Mouse (Mus musculus): Measurements from ENCODE around the gene Sfxn3.
A peak's percentile ranks its signal among the peaks of the same experiment; 100 is the strongest.

The Sfxn3 gene

GRCm38 (mm10) chr19:45024775-45025174, 22.5 kb upstream of the Sfxn3 start:
- H3K27me3 ChIP-seq (ENCODE audit: insufficient read depth, low read length), result peaks cover 58% of the 10 kb centered on the region
- TF ChIP-seq POU5F1 (IDR thresholded peaks at IDR 0.05; ENCODE audit: borderline replicate concordance, low read length) (no peak), NANOG (IDR thresholded peaks at IDR 0.05; ENCODE audit: borderline replicate concordance, low read length) (no peak), CTCF (conservative IDR thresholded peaks at IDR 0.05; ENCODE audit: low read length) (no peak)
- peaks cover 80% of the 10 kb centered on the region for H3K4me1 ChIP-seq (replicated peaks; ENCODE audit: low read depth, low read length)
- H3K9me3 ChIP-seq (ENCODE audit: low read length), result no peaks in the 10 kb centered on the region
- peak overlapping the region; percentile 60 for H3K4me3 ChIP-seq (replicated peaks; ENCODE audit: low read length)
- H3K36me3 ChIP-seq (ENCODE audit: insufficient read depth, low read length), result peaks cover 49% of the 10 kb centered on the region

DNA sequence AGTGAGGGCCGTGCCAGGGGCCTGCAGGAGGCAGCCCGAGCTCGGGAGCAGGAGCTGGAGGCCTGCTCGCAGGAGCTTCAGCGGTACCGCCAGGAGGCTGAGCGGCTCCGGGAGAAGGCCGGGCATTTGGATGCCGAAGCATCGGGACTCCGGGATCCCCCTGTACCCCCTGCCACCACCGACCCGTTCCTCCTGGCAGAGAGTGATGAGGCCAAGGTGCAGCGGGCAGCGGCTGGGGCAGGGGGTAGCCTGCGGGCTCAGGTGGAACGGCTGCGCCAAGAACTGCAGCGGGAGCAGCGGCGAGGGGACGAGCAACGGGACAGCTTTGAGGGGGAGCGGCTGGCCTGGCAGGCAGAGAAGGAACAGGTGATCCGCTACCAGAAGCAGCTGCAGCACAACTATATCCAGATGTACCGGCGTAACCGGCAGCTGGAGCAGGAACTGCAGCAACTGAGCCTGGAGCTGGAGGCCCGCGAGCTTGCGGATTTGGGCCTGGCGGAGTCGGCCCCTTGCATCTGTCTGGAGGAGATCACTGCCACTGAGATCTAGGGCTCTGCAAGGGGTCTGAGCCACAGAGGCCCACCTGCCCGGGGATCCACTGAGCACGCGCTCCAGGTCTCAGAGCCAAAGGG, 21.2 kb upstream of the Sfxn3 start:
- Histone ChIP-seq H3K9me3 (ENCODE audit: low read length) (no peaks in the 10 kb centered on the region), H3K36me3 (ENCODE audit: insufficient read depth, low read length) (peaks cover 48% of the 10 kb centered on the region), H3K4me3 (replicated peaks; ENCODE audit: low read length) (peak overlapping the region; percentile 71), H3K27me3 (ENCODE audit: insufficient read depth, low read length) (peaks cover 58% of the 10 kb centered on the region), H3K4me1 (replicated peaks; ENCODE audit: low read depth, low read length) (peaks cover 76% of the 10 kb centered on the region)
- TF ChIP-seq POU5F1 (IDR thresholded peaks at IDR 0.05; ENCODE audit: borderline replicate concordance, low read length) (no peak), CTCF (conservative IDR thresholded peaks at IDR 0.05; ENCODE audit: low read length) (no peak), NANOG (IDR thresholded peaks at IDR 0.05; ENCODE audit: borderline replicate concordance, low read length) (no peak)

GRCm38 (mm10) chr19:45026958-45027670, 20.2 kb upstream of the Sfxn3 start:
- TF ChIP-seq NANOG (IDR thresholded peaks at IDR 0.05; ENCODE audit: borderline replicate concordance, low read length) (no peak), CTCF (conservative IDR thresholded peaks at IDR 0.05; ENCODE audit: low read length) (no peak), POU5F1 (IDR thresholded peaks at IDR 0.05; ENCODE audit: borderline replicate concordance, low read length) (no peak)
- Histone ChIP-seq H3K27me3 (ENCODE audit: insufficient read depth, low read length) (peaks cover 58% of the 10 kb centered on the region), H3K36me3 (ENCODE audit: insufficient read depth, low read length) (peaks cover 37% of the 10 kb centered on the region), H3K4me1 (replicated peaks; ENCODE audit: low read depth, low read length) (peaks cover 77% of the 10 kb centered on the region), H3K9me3 (ENCODE audit: low read length) (no peaks in the 10 kb centered on the region), H3K4me3 (replicated peaks; ENCODE audit: low read length) (peak overlapping the region; percentile 71; the same call in 1 of the 2 replicates)

- peaks cover 58% of the 10 kb centered on the region for H3K27me3 ChIP-seq (ENCODE audit: insufficient read depth, low read length)
- TF ChIP-seq POU5F1 (IDR thresholded peaks at IDR 0.05; ENCODE audit: borderline replicate concordance, low read length) (no peak), NANOG (IDR thresholded peaks at IDR 0.05; ENCODE audit: borderline replicate concordance, low read length) (no peak), CTCF (conservative IDR thresholded peaks at IDR 0.05; ENCODE audit: low read length) (no peak)
- H3K9me3 ChIP-seq (ENCODE audit: low read length), result no peaks in the 10 kb centered on the region
- H3K36me3 ChIP-seq (ENCODE audit: insufficient read depth, low read length), result peaks cover 31% of the 10 kb centered on the region
- H3K4me3 ChIP-seq (replicated peaks; ENCODE audit: low read length), result peak overlapping the region; percentile 67
- peaks cover 84% of the 10 kb centered on the region for H3K4me1 ChIP-seq (replicated peaks; ENCODE audit: low read depth, low read length)
Measured at GRCm38 (mm10) chr19:45027848-45028247, 19.5 kb upstream of the Sfxn3 start.

DNA sequence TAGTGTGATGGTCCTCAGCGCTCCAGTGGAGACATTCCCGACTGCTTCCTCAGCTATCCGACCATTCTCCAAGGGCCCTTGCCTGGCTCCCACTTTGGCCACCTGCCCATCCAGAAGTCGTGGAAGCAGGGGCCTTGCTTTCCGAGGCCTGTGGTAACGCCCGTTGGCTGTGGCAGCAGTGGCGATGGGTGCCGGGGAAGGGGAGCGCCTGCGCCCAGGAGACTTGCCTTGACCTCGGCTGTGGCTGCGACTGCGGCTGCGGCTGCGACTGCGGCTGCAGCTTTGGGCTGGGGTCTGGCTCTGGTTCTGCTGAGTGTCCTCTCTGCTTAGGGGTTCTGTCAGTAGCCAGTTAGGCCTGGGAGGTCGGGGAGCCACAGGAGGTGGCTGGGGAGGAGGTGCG, 18.6 kb upstream of the Sfxn3 start:
- Histone ChIP-seq H3K9me3 (ENCODE audit: low read length) (no peaks in the 10 kb centered on the region), H3K4me3 (replicated peaks; ENCODE audit: low read length) (peak overlapping the region; percentile 67), H3K27me3 (ENCODE audit: insufficient read depth, low read length) (peaks cover 55% of the 10 kb centered on the region), H3K4me1 (replicated peaks; ENCODE audit: low read depth, low read length) (peaks cover 87% of the 10 kb centered on the region), H3K36me3 (ENCODE audit: insufficient read depth, low read length) (peaks cover 27% of the 10 kb centered on the region)
- TF ChIP-seq CTCF (conservative IDR thresholded peaks at IDR 0.05; ENCODE audit: low read length), result no peak
- TF ChIP-seq POU5F1 (IDR thresholded peaks at IDR 0.05; ENCODE audit: borderline replicate concordance, low read length), result no peak
- TF ChIP-seq NANOG (IDR thresholded peaks at IDR 0.05; ENCODE audit: borderline replicate concordance, low read length), result no peak

DNA sequence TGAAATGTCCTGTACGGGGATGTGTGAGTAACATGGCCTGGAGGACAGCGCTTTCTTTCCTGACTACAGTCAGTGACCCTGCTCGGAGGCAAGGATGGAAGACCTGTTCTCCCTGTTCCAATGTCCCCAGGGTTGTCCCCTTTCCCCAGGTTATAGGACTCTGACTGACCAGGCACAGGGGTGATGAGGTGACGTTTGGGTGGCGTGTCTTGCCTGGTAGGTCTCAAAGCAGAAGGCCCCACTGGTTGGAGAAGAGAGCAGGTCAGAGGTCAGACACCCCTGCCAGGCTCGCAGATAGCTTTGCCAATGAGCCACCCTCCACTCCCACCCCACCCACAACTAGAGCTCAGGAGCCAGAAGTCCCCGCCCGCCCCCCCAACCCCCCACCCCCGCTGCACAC, 17.7 kb upstream of the Sfxn3 start:
- H3K36me3 ChIP-seq (ENCODE audit: insufficient read depth, low read length), result peaks cover 25% of the 10 kb centered on the region
- H3K4me3 ChIP-seq (replicated peaks; ENCODE audit: low read length), result no peak overlapping the region
- H3K27me3 ChIP-seq (ENCODE audit: insufficient read depth, low read length), result peaks cover 49% of the 10 kb centered on the region
- H3K9me3 ChIP-seq (ENCODE audit: low read length), result no peaks in the 10 kb centered on the region
- H3K4me1 ChIP-seq (replicated peaks; ENCODE audit: low read depth, low read length), result peaks cover 81% of the 10 kb centered on the region
- TF ChIP-seq CTCF (conservative IDR thresholded peaks at IDR 0.05; ENCODE audit: low read length) (no peak), POU5F1 (IDR thresholded peaks at IDR 0.05; ENCODE audit: borderline replicate concordance, low read length) (no peak), NANOG (IDR thresholded peaks at IDR 0.05; ENCODE audit: borderline replicate concordance, low read length) (no peak)

GRCm38 (mm10) chr19:45030111-45030510, 17.2 kb upstream of the Sfxn3 start:
- no peak overlapping the region for H3K4me3 ChIP-seq (replicated peaks; ENCODE audit: low read length)
- peaks cover 25% of the 10 kb centered on the region for H3K36me3 ChIP-seq (ENCODE audit: insufficient read depth, low read length)
- peaks cover 44% of the 10 kb centered on the region for H3K27me3 ChIP-seq (ENCODE audit: insufficient read depth, low read length)
- TF ChIP-seq NANOG (IDR thresholded peaks at IDR 0.05; ENCODE audit: borderline replicate concordance, low read length) (no peak), POU5F1 (IDR thresholded peaks at IDR 0.05; ENCODE audit: borderline replicate concordance, low read length) (no peak), CTCF (conservative IDR thresholded peaks at IDR 0.05; ENCODE audit: low read length) (peak; percentile 76)
- peaks cover 75% of the 10 kb centered on the region for H3K4me1 ChIP-seq (replicated peaks; ENCODE audit: low read depth, low read length)
- no peaks in the 10 kb centered on the region for H3K9me3 ChIP-seq (ENCODE audit: low read length)

DNA sequence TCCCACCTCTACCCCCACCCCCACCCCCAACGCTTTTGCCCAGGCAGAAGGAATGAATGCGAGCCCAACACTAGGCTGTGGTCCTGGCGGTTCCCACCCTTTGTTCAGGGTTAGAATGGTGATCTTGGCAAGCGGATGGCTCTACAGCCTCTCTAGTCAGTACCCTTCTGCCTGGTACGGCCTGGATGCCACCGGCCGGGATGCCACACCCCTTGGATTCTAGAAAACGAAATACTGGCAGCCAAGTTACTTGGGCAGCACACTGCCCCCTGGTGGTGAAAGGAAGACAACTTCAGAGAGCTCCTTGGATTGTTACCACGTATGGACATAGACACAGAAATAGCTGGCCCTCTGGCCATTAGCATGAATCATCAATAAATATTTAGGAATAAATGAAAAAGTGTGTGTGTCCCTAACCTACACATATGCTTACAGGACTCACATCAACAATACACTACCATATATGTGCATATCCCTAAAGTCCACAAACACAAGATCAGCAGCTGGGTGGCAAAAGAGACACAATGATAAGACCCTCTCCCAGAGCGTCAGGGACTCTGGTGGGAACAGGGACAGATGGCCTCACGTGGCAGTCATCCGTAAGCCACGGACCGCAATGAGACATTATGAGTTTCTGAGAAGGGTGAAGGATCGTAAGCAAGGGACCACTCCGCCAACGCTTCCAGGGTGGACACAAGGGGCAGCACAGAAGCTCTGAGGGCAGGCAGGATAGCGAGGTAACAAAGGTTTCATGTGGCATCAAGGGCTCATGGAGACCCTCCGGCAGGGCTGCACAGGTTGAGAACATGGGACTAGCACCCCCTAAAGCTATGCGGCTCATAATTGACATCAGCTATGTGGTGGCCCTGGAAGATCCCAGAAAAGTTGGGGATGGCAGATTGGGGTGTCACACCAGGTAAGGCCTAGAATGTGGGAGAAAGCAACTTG, 16.3 kb upstream of the Sfxn3 start:
- Histone ChIP-seq H3K4me1 (replicated peaks; ENCODE audit: low read depth, low read length) (peaks cover 71% of the 10 kb centered on the region), H3K9me3 (ENCODE audit: low read length) (no peaks in the 10 kb centered on the region), H3K36me3 (ENCODE audit: insufficient read depth, low read length) (peaks cover 17% of the 10 kb centered on the region), H3K4me3 (replicated peaks; ENCODE audit: low read length) (no peak overlapping the region), H3K27me3 (ENCODE audit: insufficient read depth, low read length) (peaks cover 42% of the 10 kb centered on the region)
- peak; percentile 82 for TF ChIP-seq CTCF (conservative IDR thresholded peaks at IDR 0.05; ENCODE audit: low read length)
- no peak for TF ChIP-seq NANOG (IDR thresholded peaks at IDR 0.05; ENCODE audit: borderline replicate concordance, low read length)
- TF ChIP-seq POU5F1 (IDR thresholded peaks at IDR 0.05; ENCODE audit: borderline replicate concordance, low read length), result no peak
